Mouse (Mus musculus) cortical plate, adult 2 months (tissue): Measurements from ENCODE around the gene Ext2. TPM values are rescaled to one million over a fixed set of nuclear protein-coding genes. Genes with fewer than 3 reads are reported as not detected.

Experiments
- H3K27ac ChIP-seq: fragments of 200-500 bp; 2 replicates; pipeline ENCODE4 v1.5.1; 2012; ENCODE audit warnings: low read length, control low read depth, inconsistent platforms; ENCODE audit not compliant: insufficient read depth
- H3K4me1 ChIP-seq: fragments of 200-500 bp; 2 replicates; pipeline ENCODE4 v1.6.1; 2011; ENCODE audit warnings: low read length; ENCODE audit not compliant: control insufficient read depth, insufficient read depth
- H3K4me3 ChIP-seq: fragments of 200-500 bp; 2 replicates; pipeline ENCODE4 v1.5.1; 2011; ENCODE audit warnings: mild to moderate bottlenecking, low read length, control low read depth; ENCODE audit not compliant: insufficient read depth
- CTCF ChIP-seq: fragments of 200-500 bp; IDR thresholded peaks from 2 replicates; pipeline ENCODE4 v1.5.1; 2011; ENCODE audit warnings: mild to moderate bottlenecking, control low read depth, low read length; ENCODE audit not compliant: insufficient read depth; ENCODE audit errors: extremely low read depth
- POLR2A ChIP-seq: fragments of 200-500 bp; IDR thresholded peaks from 2 replicates; pipeline ENCODE4 v1.6.1; 2011; ENCODE audit warnings: mild to moderate bottlenecking, low read length, control low read depth; ENCODE audit not compliant: insufficient read depth; ENCODE audit errors: extremely low read depth
- polyA plus RNA-seq: library from polyadenylated mRNA; depleted of rRNA; stranded (reverse); fragments of >200 nt; gene quantifications from 2 replicates; pipeline ENCODE4 v1.2.3, GENCODE M21; 2012; rRNA removed

The Ext2 gene
- polyA plus RNA-seq, 1 experiment: 34.6 TPM

- no peak overlapping the region for H3K27ac ChIP-seq
- H3K4me1 ChIP-seq: no peaks in the 10 kb centered on the region
- H3K4me3 ChIP-seq: no peak overlapping the region
- TF ChIP-seq CTCF: no peak
- TF ChIP-seq POLR2A: no peak
These were observed 203.7 kb downstream of the Ext2 start for GRCm38 (mm10) chr2:93618447-93619199.

DNA sequence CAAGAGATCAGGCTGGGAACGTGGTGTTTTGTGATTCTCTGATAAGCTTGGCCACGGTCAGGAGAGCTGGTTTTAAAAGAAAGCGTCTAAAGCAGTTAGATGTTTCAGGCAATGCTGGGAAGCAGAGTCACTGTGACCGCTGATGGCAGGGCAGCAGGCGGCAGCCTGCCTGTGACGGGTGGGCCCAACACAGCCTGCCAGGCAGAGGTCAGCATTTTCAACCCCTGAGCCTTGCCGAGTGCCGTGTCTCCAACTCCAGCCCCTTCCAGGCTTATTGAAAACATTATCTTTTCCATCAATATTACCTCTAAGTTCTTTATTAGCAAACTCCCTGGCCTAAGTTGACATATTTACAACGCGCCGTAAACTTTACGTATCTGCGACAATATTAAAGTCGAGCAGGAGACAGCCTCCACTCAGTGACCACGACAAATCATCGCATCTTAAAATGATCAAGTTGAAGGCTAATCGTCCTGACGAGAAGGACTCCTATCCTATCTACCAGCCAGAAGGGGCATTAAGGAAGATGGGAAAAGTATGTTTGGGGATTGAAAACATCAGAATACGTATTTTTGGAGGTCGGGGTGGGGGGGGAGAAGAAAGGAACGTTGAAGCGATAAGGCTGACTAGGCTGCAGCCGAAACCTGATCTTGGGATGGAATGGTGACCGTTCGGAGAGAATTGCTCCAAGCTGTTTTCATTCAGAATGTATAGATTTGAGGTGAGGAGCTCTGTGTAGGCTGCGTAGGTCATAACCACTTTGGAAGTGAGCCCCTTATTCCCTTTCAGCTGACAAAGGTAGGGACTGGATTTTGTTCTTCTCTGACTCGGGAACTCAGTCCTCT lies 206.3 kb downstream of the Ext2 start:
- no peak overlapping the region for H3K27ac ChIP-seq
- TF ChIP-seq POLR2A (no peak), CTCF (no peak)

DNA sequence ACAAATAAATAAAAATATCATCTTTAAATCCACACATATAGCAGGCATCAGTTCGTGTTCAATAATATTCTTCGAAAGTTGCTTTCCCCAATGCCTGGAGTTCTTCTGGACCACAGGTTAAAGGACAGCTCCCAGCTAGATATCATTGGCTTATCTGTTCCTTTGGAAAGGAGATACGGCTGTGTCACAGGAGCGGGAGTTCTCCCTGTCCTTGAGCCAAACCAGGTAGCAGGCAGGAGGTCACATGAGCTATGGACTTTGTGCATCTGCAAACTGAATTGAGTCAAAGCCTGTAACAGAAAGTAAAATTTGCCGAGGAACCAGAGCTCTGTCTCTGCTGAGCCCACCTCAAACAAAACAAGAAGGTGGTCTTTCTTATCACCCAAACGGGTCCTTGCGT lies 209.3 kb downstream of the Ext2 start:
- Histone ChIP-seq H3K4me3 (no peak overlapping the region), H3K4me1 (no peaks in the 10 kb centered on the region), H3K27ac (no peak overlapping the region)
- TF ChIP-seq POLR2A (no peak), CTCF (no peak)

More for the DNA sequence above, 206.3 kb downstream of the Ext2 start:
- Histone ChIP-seq H3K4me1 (no peaks in the 10 kb centered on the region), H3K4me3 (no peak overlapping the region)

Other genes with a start within 250 kb of the Ext2 start
- gene Alx4, start 180.2 kb downstream of the Ext2 start, polyA plus RNA-seq: 0.68 and 0.77 TPM in 2 replicates
- gene Accs, start 27.4 kb upstream of the Ext2 start, polyA plus RNA-seq: 7.3 and 8.8 TPM in 2 replicates
- 0.68 and 0.77 TPM in 2 replicates for gene Accsl, start 46.6 kb upstream of the Ext2 start, polyA plus RNA-seq
- 36.7 and 39.6 TPM in 2 replicates for gene Gm13889, start 134.6 kb upstream of the Ext2 start, polyA plus RNA-seq
- gene Gm27027, start 173.8 kb upstream of the Ext2 start, polyA plus RNA-seq: not detected in 2 replicates
- gene Alkbh3, start 188.2 kb upstream of the Ext2 start, polyA plus RNA-seq: 45.9 and 51.3 TPM in 2 replicates